Mouse (Mus musculus): ENCODE measurements around the gene Glo1.

Gene Glo1

GRCm38 (mm10) chr17:30576946-30577345, 49.7 kb downstream of the Glo1 start:
- DNase-seq (ENCODE audit: inconsistent ontology term) = peak; percentile 42

- DNase-seq (ENCODE audit: inconsistent ontology term) = peak; percentile 95
Measured at GRCm38 (mm10) chr17:30575941-30576773, 50.5 kb downstream of the Glo1 start, which contains the start of gene Btbd9. Gene Btbd9, minus strand, starts transcription at chr17:30576488.

- peak; percentile 46 for DNase-seq (ENCODE audit: inconsistent ontology term)
Measured at GRCm38 (mm10) chr17:30575121-30575904, 51.4 kb downstream of the Glo1 start.

GRCm38 (mm10) chr17:30574783-30575075, 51.9 kb downstream of the Glo1 start:
- no peak for DNase-seq (ENCODE audit: inconsistent ontology term)

- no peak for DNase-seq (ENCODE audit: inconsistent ontology term)
Measured at GRCm38 (mm10) chr17:30573990-30574782, 52.5 kb downstream of the Glo1 start.

GRCm38 (mm10) chr17:30570971-30571370, 55.7 kb downstream of the Glo1 start:
- DNase-seq (ENCODE audit: inconsistent ontology term) = no peak

GRCm38 (mm10) chr17:30570173-30570572, 56.5 kb downstream of the Glo1 start:
- no peak for DNase-seq (ENCODE audit: inconsistent ontology term)

GRCm38 (mm10) chr17:30568473-30568872, 58.2 kb downstream of the Glo1 start:
- DNase-seq (ENCODE audit: inconsistent ontology term) = no peak

GRCm38 (mm10) chr17:30564971-30565370, 61.7 kb downstream of the Glo1 start:
- DNase-seq (ENCODE audit: inconsistent ontology term) = no peak

GRCm38 (mm10) chr17:30564407-30564806, 62.3 kb downstream of the Glo1 start:
- DNase-seq (ENCODE audit: inconsistent ontology term) = peak; percentile 51

- DNase-seq (ENCODE audit: inconsistent ontology term) = no peak
Measured at GRCm38 (mm10) chr17:30563484-30564075, 63.1 kb downstream of the Glo1 start.

GRCm38 (mm10) chr17:30562770-30563169, 63.9 kb downstream of the Glo1 start:
- DNase-seq (ENCODE audit: inconsistent ontology term) = no peak

- DNase-seq (ENCODE audit: inconsistent ontology term) = no peak
Measured at GRCm38 (mm10) chr17:30559536-30559935, 67.1 kb downstream of the Glo1 start.

GRCm38 (mm10) chr17:30558623-30559022, 68.0 kb downstream of the Glo1 start:
- DNase-seq (ENCODE audit: inconsistent ontology term) = no peak

- no peak for DNase-seq (ENCODE audit: inconsistent ontology term)
Measured at GRCm38 (mm10) chr17:30556512-30556911, 70.2 kb downstream of the Glo1 start.

- peak; percentile 56 for DNase-seq (ENCODE audit: inconsistent ontology term)
Measured at GRCm38 (mm10) chr17:30553027-30553937, 73.4 kb downstream of the Glo1 start.

GRCm38 (mm10) chr17:30550774-30551107, 75.9 kb downstream of the Glo1 start:
- DNase-seq (ENCODE audit: inconsistent ontology term) = peak; percentile 42

- DNase-seq (ENCODE audit: inconsistent ontology term) = no peak
Measured at GRCm38 (mm10) chr17:30549899-30550773, 76.5 kb downstream of the Glo1 start.

- DNase-seq (ENCODE audit: inconsistent ontology term) = no peak
Measured at GRCm38 (mm10) chr17:30539098-30539497, 87.6 kb downstream of the Glo1 start.

GRCm38 (mm10) chr17:30536651-30537050, 90.0 kb downstream of the Glo1 start:
- no peak for DNase-seq (ENCODE audit: inconsistent ontology term)
